Mouse (Mus musculus): ENCODE results near the gene Sdccag8. TPM values are rescaled to one million over a fixed set of nuclear protein-coding genes. Genes with fewer than 3 reads are reported as not detected.

Gene Sdccag8
- polyA plus RNA-seq, 1 experiment from 2014 or later: 19.2 TPM

- Histone ChIP-seq H3K9me3 (ENCODE audit: control insufficient read depth, low read length) (no peaks in the 10 kb centered on the region), H3K9ac (ENCODE audit: low read length) (no peak overlapping the region), H3K27ac (ENCODE audit: low read depth, low read length) (no peak overlapping the region), H3K36me3 (ENCODE audit: control insufficient read depth, insufficient read depth, low read length) (no peaks in the 10 kb centered on the region), H3K4me1 (ENCODE audit: control insufficient read depth, insufficient read depth, low read length) (peaks cover 17% of the 10 kb centered on the region), H3K4me2 (ENCODE audit: low read depth) (no peak overlapping the region), H3K27me3 (ENCODE audit: control insufficient read depth, insufficient read depth, low read length) (no peaks in the 10 kb centered on the region), H3K4me3 (ENCODE audit: low read depth, low read length) (no peak overlapping the region)
- no peak for DNase-seq (ENCODE audit: low spot score)
- ATAC-seq (ENCODE audit: insufficient read depth, low FRiP score, low TSS enrichment): no peak
- 90% methylated on average over 3 of the region's 3 CpGs for WGBS
Observed at GRCm38 (mm10) chr1:177013776-177014175, 199.3 kb downstream of the Sdccag8 start.

- WGBS: 82% methylated on average over 2 of the region's 2 CpGs
- Histone ChIP-seq H3K27me3 (ENCODE audit: control insufficient read depth, insufficient read depth, low read length) (no peaks in the 10 kb centered on the region), H3K9ac (ENCODE audit: low read length) (no peak overlapping the region), H3K36me3 (ENCODE audit: control insufficient read depth, insufficient read depth, low read length) (no peaks in the 10 kb centered on the region), H3K9me3 (ENCODE audit: control insufficient read depth, low read length) (no peaks in the 10 kb centered on the region), H3K27ac (ENCODE audit: low read depth, low read length) (no peak overlapping the region), H3K4me1 (ENCODE audit: control insufficient read depth, insufficient read depth, low read length) (peaks cover 17% of the 10 kb centered on the region), H3K4me2 (ENCODE audit: low read depth) (no peak overlapping the region), H3K4me3 (ENCODE audit: low read depth, low read length) (no peak overlapping the region)
- no peak for ATAC-seq (ENCODE audit: insufficient read depth, low FRiP score, low TSS enrichment)
- DNase-seq (ENCODE audit: low spot score): no peak
Observed at GRCm38 (mm10) chr1:177014346-177014745, 199.9 kb downstream of the Sdccag8 start.

- H3K9ac ChIP-seq (ENCODE audit: low read length): no peak overlapping the region
Observed at GRCm38 (mm10) chr1:177014921-177015439, 200.5 kb downstream of the Sdccag8 start.

DNA sequence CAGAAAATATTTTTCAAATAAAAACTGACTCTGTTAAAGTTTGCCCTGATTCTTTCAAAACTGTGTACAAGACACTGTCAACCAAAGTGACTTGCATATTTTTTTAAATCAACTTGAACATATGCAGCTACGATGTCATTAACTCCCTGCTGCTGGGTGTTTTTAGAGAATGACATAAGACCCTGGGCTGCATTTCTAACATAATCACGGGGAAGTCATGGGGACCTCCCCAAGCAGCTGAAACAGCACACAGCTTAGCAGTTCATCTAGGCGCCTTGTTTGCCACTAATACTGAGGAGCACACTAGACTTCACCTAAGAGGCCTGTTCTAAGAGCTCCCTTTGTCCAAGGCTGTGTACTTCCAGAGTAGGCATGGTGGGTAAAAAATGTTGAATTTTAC lies 201.5 kb downstream of the Sdccag8 start:
- Histone ChIP-seq H3K4me1 (ENCODE audit: control insufficient read depth, insufficient read depth, low read length) (peaks cover 2% of the 10 kb centered on the region; the same call in 1 of the 2 replicates), H3K9ac (ENCODE audit: low read length) (no peak overlapping the region), H3K9me3 (ENCODE audit: control insufficient read depth, low read length) (no peaks in the 10 kb centered on the region), H3K4me2 (ENCODE audit: low read depth) (no peak overlapping the region), H3K36me3 (ENCODE audit: control insufficient read depth, insufficient read depth, low read length) (no peaks in the 10 kb centered on the region), H3K27ac (ENCODE audit: low read depth, low read length) (no peak overlapping the region), H3K27me3 (ENCODE audit: control insufficient read depth, insufficient read depth, low read length) (no peaks in the 10 kb centered on the region), H3K4me3 (ENCODE audit: low read depth, low read length) (no peak overlapping the region)
- DNase-seq (ENCODE audit: low spot score) (no peak), ATAC-seq (ENCODE audit: insufficient read depth, low FRiP score, low TSS enrichment) (no peak)
- WGBS: 51% methylated on average over 3 of the region's 3 CpGs

More at GRCm38 (mm10) chr1:177014921-177015439, 200.5 kb downstream of the Sdccag8 start:
- H3K27ac ChIP-seq (ENCODE audit: low read depth, low read length): no peak overlapping the region
- WGBS: 67% methylated on average over 6 of the region's 6 CpGs
- H3K27me3 ChIP-seq (ENCODE audit: control insufficient read depth, insufficient read depth, low read length): no peaks in the 10 kb centered on the region
- no peak overlapping the region for H3K4me3 ChIP-seq (ENCODE audit: low read depth, low read length)
- ATAC-seq (ENCODE audit: insufficient read depth, low FRiP score, low TSS enrichment) (no peak), DNase-seq (ENCODE audit: low spot score) (no peak)
- H3K9me3 ChIP-seq (ENCODE audit: control insufficient read depth, low read length): no peaks in the 10 kb centered on the region
- no peak overlapping the region for H3K4me2 ChIP-seq (ENCODE audit: low read depth)
- H3K4me1 ChIP-seq (ENCODE audit: control insufficient read depth, insufficient read depth, low read length): peaks cover 11% of the 10 kb centered on the region
- no peaks in the 10 kb centered on the region for H3K36me3 ChIP-seq (ENCODE audit: control insufficient read depth, insufficient read depth, low read length)

DNA sequence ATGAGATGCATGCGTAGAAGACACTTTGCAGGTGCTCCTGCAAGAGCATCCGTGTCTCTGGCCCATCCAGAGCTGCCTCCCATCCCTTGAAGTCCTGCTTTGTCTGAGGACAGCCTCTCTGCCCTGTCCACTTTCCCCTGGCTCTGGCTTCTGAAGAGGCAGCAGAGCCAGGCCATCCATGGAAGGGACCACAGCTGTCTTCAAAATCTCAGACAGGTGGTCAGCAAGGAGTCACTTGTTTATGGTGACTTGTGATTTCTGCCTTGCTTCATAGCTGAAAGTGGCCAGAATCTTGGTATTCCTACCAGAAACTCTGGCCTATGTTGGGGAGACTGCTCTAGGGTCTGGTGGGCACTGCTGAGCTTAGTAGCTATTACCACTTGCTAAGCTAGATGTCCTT lies 202.3 kb downstream of the Sdccag8 start:
- no peaks in the 10 kb centered on the region for H3K36me3 ChIP-seq (ENCODE audit: control insufficient read depth, insufficient read depth, low read length)
- ATAC-seq (ENCODE audit: insufficient read depth, low FRiP score, low TSS enrichment): no peak
- no peaks in the 10 kb centered on the region for H3K9me3 ChIP-seq (ENCODE audit: control insufficient read depth, low read length)
- 89% methylated on average over 2 of the region's 2 CpGs for WGBS
- no peak overlapping the region for H3K4me2 ChIP-seq (ENCODE audit: low read depth)
- no peak for DNase-seq (ENCODE audit: low spot score)
- no peak overlapping the region for H3K27ac ChIP-seq (ENCODE audit: low read depth, low read length)
- peaks cover 2% of the 10 kb centered on the region; the same call in 1 of the 2 replicates for H3K4me1 ChIP-seq (ENCODE audit: control insufficient read depth, insufficient read depth, low read length)
- no peaks in the 10 kb centered on the region for H3K27me3 ChIP-seq (ENCODE audit: control insufficient read depth, insufficient read depth, low read length)
- H3K9ac ChIP-seq (ENCODE audit: low read length): no peak overlapping the region
- H3K4me3 ChIP-seq (ENCODE audit: low read depth, low read length): no peak overlapping the region

DNA sequence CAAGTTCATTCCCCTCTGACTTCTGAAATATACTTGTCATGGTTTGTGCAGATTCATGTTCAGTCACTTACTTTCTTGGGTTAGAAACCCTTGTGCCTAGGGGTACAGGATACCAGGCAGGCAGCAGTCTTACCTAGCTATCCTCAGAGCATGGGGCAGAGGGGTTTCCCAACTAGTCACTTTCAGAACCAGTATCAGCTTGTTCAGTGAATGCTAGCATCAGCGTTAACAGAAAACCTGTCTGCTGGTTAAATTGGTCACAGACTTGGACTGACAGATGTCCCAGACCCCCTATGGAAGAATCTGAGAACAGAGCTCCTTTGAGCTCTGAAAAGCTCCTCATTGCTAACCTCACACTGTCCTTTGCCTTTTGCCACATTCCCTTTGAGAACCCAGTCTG lies 204.3 kb downstream of the Sdccag8 start:
- peaks cover 3% of the 10 kb centered on the region; the same call in 1 of the 2 replicates for H3K36me3 ChIP-seq (ENCODE audit: control insufficient read depth, insufficient read depth, low read length)
- no peak overlapping the region for H3K9ac ChIP-seq (ENCODE audit: low read length)
- WGBS: 78% methylated on average over 1 of the region's 1 CpGs
- H3K4me3 ChIP-seq (ENCODE audit: low read depth, low read length): no peak overlapping the region
- H3K27me3 ChIP-seq (ENCODE audit: control insufficient read depth, insufficient read depth, low read length): no peaks in the 10 kb centered on the region
- H3K27ac ChIP-seq (ENCODE audit: low read depth, low read length): no peak overlapping the region
- H3K9me3 ChIP-seq (ENCODE audit: control insufficient read depth, low read length): no peaks in the 10 kb centered on the region
- no peak for ATAC-seq (ENCODE audit: insufficient read depth, low FRiP score, low TSS enrichment)
- no peaks in the 10 kb centered on the region; the same call in 1 of the 2 replicates for H3K4me1 ChIP-seq (ENCODE audit: control insufficient read depth, insufficient read depth, low read length)
- no peak for DNase-seq (ENCODE audit: low spot score)
- H3K4me2 ChIP-seq (ENCODE audit: low read depth): no peak overlapping the region

GRCm38 (mm10) chr1:177019668-177020067 lies 205.2 kb downstream of the Sdccag8 start:
- DNase-seq (ENCODE audit: low spot score) (no peak), ATAC-seq (ENCODE audit: insufficient read depth, low FRiP score, low TSS enrichment) (no peak)
- Histone ChIP-seq H3K4me2 (ENCODE audit: low read depth) (no peak overlapping the region), H3K9ac (ENCODE audit: low read length) (no peak overlapping the region), H3K9me3 (ENCODE audit: control insufficient read depth, low read length) (no peaks in the 10 kb centered on the region), H3K4me1 (ENCODE audit: control insufficient read depth, insufficient read depth, low read length) (no peaks in the 10 kb centered on the region; the same call in 1 of the 2 replicates), H3K27ac (ENCODE audit: low read depth, low read length) (no peak overlapping the region), H3K36me3 (ENCODE audit: control insufficient read depth, insufficient read depth, low read length) (peaks cover 3% of the 10 kb centered on the region; the same call in 1 of the 2 replicates), H3K4me3 (ENCODE audit: low read depth, low read length) (no peak overlapping the region), H3K27me3 (ENCODE audit: control insufficient read depth, insufficient read depth, low read length) (no peaks in the 10 kb centered on the region)
- 93% methylated on average over 5 of the region's 5 CpGs for WGBS

DNA sequence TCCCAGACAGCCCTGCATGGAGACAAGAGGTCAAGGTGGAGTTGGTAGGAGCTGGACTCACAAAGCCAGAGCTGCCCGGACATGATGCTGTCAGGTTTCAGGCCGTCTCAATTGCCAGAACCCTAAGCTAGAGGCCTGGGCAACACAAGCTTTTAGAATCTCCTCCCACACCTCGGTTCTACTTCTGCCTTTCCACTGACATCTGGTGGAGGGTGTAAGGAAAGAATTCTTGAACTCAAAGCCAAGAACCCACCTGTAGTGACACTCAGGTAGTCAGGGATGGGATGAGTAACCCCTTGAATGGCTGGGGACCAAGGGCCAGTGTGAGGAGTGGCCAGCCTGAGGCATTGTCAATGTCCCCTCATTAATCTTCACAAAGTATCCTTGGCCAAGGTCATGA lies 208.3 kb downstream of the Sdccag8 start:
- 79% methylated on average over 3 of the region's 3 CpGs for WGBS
- Histone ChIP-seq H3K27ac (ENCODE audit: low read depth, low read length) (no peak overlapping the region), H3K4me1 (ENCODE audit: control insufficient read depth, insufficient read depth, low read length) (no peaks in the 10 kb centered on the region), H3K4me3 (ENCODE audit: low read depth, low read length) (no peak overlapping the region), H3K9ac (ENCODE audit: low read length) (no peak overlapping the region), H3K27me3 (ENCODE audit: control insufficient read depth, insufficient read depth, low read length) (no peaks in the 10 kb centered on the region), H3K9me3 (ENCODE audit: control insufficient read depth, low read length) (no peaks in the 10 kb centered on the region), H3K4me2 (ENCODE audit: low read depth) (no peak overlapping the region), H3K36me3 (ENCODE audit: control insufficient read depth, insufficient read depth, low read length) (peaks cover 3% of the 10 kb centered on the region; the same call in 1 of the 2 replicates)
- ATAC-seq (ENCODE audit: insufficient read depth, low FRiP score, low TSS enrichment) (no peak), DNase-seq (ENCODE audit: low spot score) (no peak)

GRCm38 (mm10) chr1:177027706-177028105 lies 213.2 kb downstream of the Sdccag8 start:
- H3K4me2 ChIP-seq (ENCODE audit: low read depth): no peak overlapping the region
- no peak overlapping the region for H3K27ac ChIP-seq (ENCODE audit: low read depth, low read length)
- peaks cover 1% of the 10 kb centered on the region; the same call in 1 of the 2 replicates for H3K36me3 ChIP-seq (ENCODE audit: control insufficient read depth, insufficient read depth, low read length)
- H3K27me3 ChIP-seq (ENCODE audit: control insufficient read depth, insufficient read depth, low read length): no peaks in the 10 kb centered on the region
- ATAC-seq (ENCODE audit: insufficient read depth, low FRiP score, low TSS enrichment): no peak
- WGBS: 91% methylated on average over 3 of the region's 3 CpGs
- no peaks in the 10 kb centered on the region for H3K9me3 ChIP-seq (ENCODE audit: control insufficient read depth, low read length)
- no peak for DNase-seq (ENCODE audit: low spot score)
- no peak overlapping the region for H3K4me3 ChIP-seq (ENCODE audit: low read depth, low read length)
- no peaks in the 10 kb centered on the region for H3K4me1 ChIP-seq (ENCODE audit: control insufficient read depth, insufficient read depth, low read length)
- H3K9ac ChIP-seq (ENCODE audit: low read length): no peak overlapping the region

Measured in neural tube, embryonic 11.5 days (tissue).